Mouse (Mus musculus): ENCODE data around the gene Usp33.
"Not testable (repeated sequence)": the region's sequence is repeated elsewhere in the genome, so short reads cannot be mapped to it uniquely, and the experiment has no call there.

Usp33 gene

GRCm38 (mm10) chr3:152345732-152346632 lies at the start of gene Usp33:
Usp33 (plus strand) TSS chr3:152346478.
- peak; percentile 98 for DNase-seq (ENCODE audit: low spot score)

GRCm38 (mm10) chr3:152300376-152301337 lies 45.6 kb upstream of the Usp33 start:
- DNase-seq (ENCODE audit: low spot score), result no peak

- no peak for DNase-seq (ENCODE audit: low spot score)
Observed at GRCm38 (mm10) chr3:152302991-152303390, 43.3 kb upstream of the Usp33 start.

GRCm38 (mm10) chr3:152304093-152304815 lies 42.0 kb upstream of the Usp33 start:
- DNase-seq (ENCODE audit: low spot score), result no peak

GRCm38 (mm10) chr3:152305080-152305479 lies 41.2 kb upstream of the Usp33 start:
- DNase-seq (ENCODE audit: low spot score), result no peak

GRCm38 (mm10) chr3:152305971-152306370 lies 40.3 kb upstream of the Usp33 start:
- no peak for DNase-seq (ENCODE audit: low spot score)

- DNase-seq (ENCODE audit: low spot score), result no peak
Observed at GRCm38 (mm10) chr3:152308485-152309249, 37.6 kb upstream of the Usp33 start.

- DNase-seq (ENCODE audit: low spot score), result no peak
Observed at GRCm38 (mm10) chr3:152309250-152309645, 37.0 kb upstream of the Usp33 start.

GRCm38 (mm10) chr3:152314666-152315065 lies 31.6 kb upstream of the Usp33 start:
- not testable (repeated sequence) for DNase-seq (ENCODE audit: low spot score)

- peak; percentile 87 for DNase-seq (ENCODE audit: low spot score)
Observed at GRCm38 (mm10) chr3:152315613-152316012, 30.7 kb upstream of the Usp33 start.

- DNase-seq (ENCODE audit: low spot score), result not testable (repeated sequence)
Observed at GRCm38 (mm10) chr3:152316447-152317173, 29.7 kb upstream of the Usp33 start.

GRCm38 (mm10) chr3:152320972-152321645 lies 25.2 kb upstream of the Usp33 start:
- DNase-seq (ENCODE audit: low spot score), result no peak

- DNase-seq (ENCODE audit: low spot score), result no peak
Observed at GRCm38 (mm10) chr3:152321765-152322547, 24.3 kb upstream of the Usp33 start.

- no peak for DNase-seq (ENCODE audit: low spot score)
Observed at GRCm38 (mm10) chr3:152332104-152332503, 14.2 kb upstream of the Usp33 start.

- DNase-seq (ENCODE audit: low spot score), result no peak
Observed at GRCm38 (mm10) chr3:152332545-152333300, 13.6 kb upstream of the Usp33 start.

- DNase-seq (ENCODE audit: low spot score), result no peak
Observed at GRCm38 (mm10) chr3:152333641-152334040, 12.6 kb upstream of the Usp33 start.

- no peak for DNase-seq (ENCODE audit: low spot score)
Observed at GRCm38 (mm10) chr3:152336085-152336484, 10.2 kb upstream of the Usp33 start.

- peak; percentile 83 for DNase-seq (ENCODE audit: low spot score)
Observed at GRCm38 (mm10) chr3:152339862-152340557, 6.3 kb upstream of the Usp33 start, which contains the start of gene Miga1. Miga1 (minus strand) TSS chr3:152340407.
